Mouse (Mus musculus) small intestine, adult 2 months (tissue): ENCODE measurements around the gene Med17. TPM values are rescaled to one million over a fixed set of nuclear protein-coding genes. Genes with fewer than 3 reads are reported as not detected.
"Not testable (repeated sequence)": the region's sequence is repeated elsewhere in the genome, so short reads cannot be mapped to it uniquely, and the experiment has no call there.

ENCODE experiments used
- H3K27ac ChIP-seq: fragments of 200-500 bp; 2 replicates; pipeline ENCODE4 v1.5.1; 2012; ENCODE audit warnings: low read depth, low read length, control low read depth, inconsistent platforms; ENCODE audit not compliant: insufficient read depth
- H3K27me3 ChIP-seq: fragments of 200-500 bp; 2 replicates; pipeline ENCODE4 v1.6.1; 2012; ENCODE audit warnings: mild to moderate bottlenecking, moderate library complexity, low read length, inconsistent platforms; ENCODE audit not compliant: control insufficient read depth, insufficient read depth
- H3K36me3 ChIP-seq: fragments of 200-500 bp; 2 replicates; pipeline ENCODE4 v1.6.1; 2012; ENCODE audit warnings: mild to moderate bottlenecking, low read length, control low read depth, inconsistent platforms; ENCODE audit not compliant: control insufficient read depth, insufficient read depth
- H3K4me1 ChIP-seq: fragments of 200-500 bp; 2 replicates; pipeline ENCODE4 v1.6.1; 2012; ENCODE audit warnings: low read length, inconsistent platforms, mixed read lengths; ENCODE audit not compliant: control insufficient read depth, insufficient read depth, insufficient read length
- H3K4me3 ChIP-seq: fragments of 200-500 bp; 2 replicates; pipeline ENCODE4 v1.5.1; 2012; ENCODE audit warnings: low read depth, mild to moderate bottlenecking, control low read depth, inconsistent platforms, low read length, moderate library complexity
- CTCF ChIP-seq: fragments of 200-500 bp; IDR thresholded peaks from 2 replicates; pipeline ENCODE4 v1.5.1; 2012; ENCODE audit warnings: low read depth, mild to moderate bottlenecking, control low read depth, inconsistent platforms, low read length, moderate library complexity, mixed read lengths; ENCODE audit not compliant: insufficient replicate concordance, insufficient read length; ENCODE audit errors: extremely low read depth
- POLR2A ChIP-seq: fragments of 200-500 bp; IDR thresholded peaks from 2 replicates; pipeline ENCODE4 v1.6.1; 2012; ENCODE audit warnings: low read depth, mild to moderate bottlenecking, control low read depth, inconsistent platforms, low read length, moderate library complexity
- WGBS: fragments of 180-500 bp; shearing (Covaris S2); methylation state at CpG from one replicate; pipeline ENCODE4 v1.1.7; 2018; 5-methylcytosine and 5-hydroxymethylcytosine counted together
- polyA plus RNA-seq: library from polyadenylated mRNA; depleted of rRNA; stranded (reverse); fragments of >200 nt; gene quantifications from 2 replicates; pipeline ENCODE4 v1.2.3, GENCODE M21; 2012; rRNA removed

Gene Med17
- polyA plus RNA-seq: 13.7 and 22.5 TPM in 2 replicates

DNA sequence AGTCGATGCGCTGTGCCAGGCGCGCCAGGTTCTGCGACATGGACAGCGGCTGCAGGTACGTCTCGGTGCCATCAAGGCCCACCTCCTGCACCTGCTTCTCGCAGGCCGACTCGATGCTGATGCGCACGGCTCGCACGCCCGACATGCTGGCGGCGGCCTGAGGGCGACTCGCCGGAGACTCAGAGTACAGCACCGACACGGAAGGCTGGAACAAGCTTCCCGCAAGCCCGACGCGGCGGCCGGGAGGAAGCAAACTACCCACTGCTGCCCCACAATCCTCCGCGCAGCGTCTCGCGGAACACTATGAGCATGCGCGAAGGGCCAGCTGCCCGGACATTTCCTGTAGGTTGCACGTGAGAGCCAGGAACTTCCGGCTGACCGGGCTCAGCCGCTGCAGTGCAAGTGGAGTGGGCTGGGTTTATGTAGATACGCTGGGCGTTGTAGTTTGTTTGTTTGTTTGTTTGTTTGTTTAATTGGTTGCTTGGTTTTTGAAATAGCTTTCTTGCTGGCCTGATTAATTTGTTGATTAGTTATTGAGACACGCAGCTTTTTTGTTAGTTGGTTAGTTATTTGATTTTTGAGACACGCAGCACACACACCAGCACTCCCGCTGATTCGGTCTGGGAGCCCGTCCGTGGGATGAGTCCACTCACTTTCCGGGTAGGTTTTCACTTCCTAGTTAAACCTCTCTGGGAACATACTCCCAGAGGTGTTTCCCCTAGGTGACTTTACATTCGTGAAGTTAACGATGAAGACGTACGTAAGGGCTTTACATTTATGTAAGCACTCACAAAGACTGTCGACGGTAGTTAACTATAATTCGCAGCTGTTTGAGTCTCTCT lies at the start of gene Med17:
Gene Med17 (minus strand): TSS at position 283 of the 842 bp plus-strand sequence.
- TF ChIP-seq CTCF (no peak), POLR2A (peak; percentile 80)
- peaks cover 13% of the 10 kb centered on the region for H3K36me3 ChIP-seq
- H3K4me1 ChIP-seq: peaks cover 6% of the 10 kb centered on the region; the same call in 1 of the 2 replicates
- WGBS: under 1% methylated on average over 57 of the region's 57 CpGs
- peak within 1 kb of the TSS; percentile 77 for H3K4me3 ChIP-seq
- no peaks in the 10 kb centered on the region for H3K27me3 ChIP-seq
- peak within 1 kb of the TSS; percentile 77 for H3K27ac ChIP-seq

DNA sequence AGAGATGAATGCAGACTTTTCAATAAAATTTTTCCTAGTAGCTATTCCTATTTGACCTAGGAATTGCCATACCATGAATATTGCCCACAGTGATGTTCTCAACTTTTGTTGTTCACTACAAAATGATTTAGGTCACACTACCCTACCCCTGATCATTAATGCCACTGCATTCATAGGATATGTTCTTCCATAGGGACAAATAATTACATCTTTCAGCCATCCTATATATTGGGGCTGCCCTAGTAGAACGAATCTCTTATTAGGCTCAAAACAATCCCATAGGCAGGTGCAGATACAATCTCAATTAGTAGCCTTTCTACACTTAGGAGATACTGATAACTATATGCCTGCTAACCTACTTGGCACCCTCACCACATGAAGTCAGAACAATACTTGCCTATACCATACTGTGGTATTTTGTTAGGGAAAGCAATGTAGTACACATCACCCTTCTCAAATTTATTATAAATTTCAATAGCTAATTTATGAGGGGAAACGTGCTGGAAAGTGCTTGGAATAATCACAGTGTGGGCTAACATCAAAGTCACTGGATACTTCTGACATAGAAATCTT lies 38.5 kb upstream of the Med17 start:
- no peak for TF ChIP-seq CTCF
- TF ChIP-seq POLR2A: no peak
- Histone ChIP-seq H3K4me3 (no peak overlapping the region), H3K27ac (no peak overlapping the region), H3K27me3 (no peaks in the 10 kb centered on the region), H3K36me3 (peaks cover 44% of the 10 kb centered on the region), H3K4me1 (no peaks in the 10 kb centered on the region)
- WGBS: 63% methylated on average over 2 of the region's 2 CpGs

DNA sequence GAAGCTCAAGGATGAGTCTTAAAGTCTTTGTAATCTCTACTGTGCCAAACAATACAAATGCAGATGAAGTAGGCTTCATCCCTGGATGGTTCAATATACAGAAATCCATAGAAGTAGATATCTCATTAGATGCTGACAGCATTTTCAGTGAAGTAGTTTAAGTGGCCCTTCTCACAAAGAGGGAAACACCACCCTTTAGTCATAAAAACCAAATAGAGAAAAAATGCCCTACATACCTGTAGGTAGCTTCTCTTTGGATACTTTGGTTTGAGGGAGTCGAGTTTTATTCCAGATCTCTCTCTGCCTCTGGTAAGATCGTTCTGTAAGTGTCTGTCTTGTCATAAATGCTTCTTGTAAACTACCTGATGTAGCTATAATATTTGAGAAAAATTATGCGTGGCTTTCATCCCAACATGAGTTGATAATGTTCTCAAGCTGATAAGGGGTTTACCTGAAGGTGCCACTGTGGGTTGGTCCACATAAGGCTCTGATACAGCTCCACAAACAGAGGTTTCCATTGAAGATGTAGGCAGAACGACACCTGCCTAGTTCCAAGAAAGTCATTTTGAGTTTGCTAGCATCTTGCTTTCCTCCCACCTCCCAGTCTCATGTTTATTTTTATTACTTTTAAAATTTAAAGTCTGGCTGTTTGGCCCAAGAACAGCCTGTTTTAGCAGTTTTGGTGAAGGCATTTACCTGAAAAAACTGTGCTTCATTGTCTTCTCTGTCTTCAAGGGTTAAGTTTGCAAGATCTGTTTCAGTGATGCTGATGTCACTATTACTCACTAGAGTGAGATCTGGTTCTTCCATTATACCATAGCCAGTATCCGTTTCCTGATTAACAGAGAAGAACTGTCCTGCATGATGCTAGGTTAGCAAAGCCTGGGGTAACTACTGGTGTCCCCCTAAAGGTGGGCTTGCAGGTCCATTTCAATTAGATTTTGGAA lies 37.8 kb upstream of the Med17 start:
- TF ChIP-seq POLR2A (no peak), CTCF (no peak)
- peaks cover 43% of the 10 kb centered on the region for H3K36me3 ChIP-seq
- no peak overlapping the region for H3K27ac ChIP-seq
- WGBS: 47% methylated on average over 5 of the region's 5 CpGs
- H3K4me1 ChIP-seq: no peaks in the 10 kb centered on the region
- no peaks in the 10 kb centered on the region for H3K27me3 ChIP-seq
- H3K4me3 ChIP-seq: no peak overlapping the region

DNA sequence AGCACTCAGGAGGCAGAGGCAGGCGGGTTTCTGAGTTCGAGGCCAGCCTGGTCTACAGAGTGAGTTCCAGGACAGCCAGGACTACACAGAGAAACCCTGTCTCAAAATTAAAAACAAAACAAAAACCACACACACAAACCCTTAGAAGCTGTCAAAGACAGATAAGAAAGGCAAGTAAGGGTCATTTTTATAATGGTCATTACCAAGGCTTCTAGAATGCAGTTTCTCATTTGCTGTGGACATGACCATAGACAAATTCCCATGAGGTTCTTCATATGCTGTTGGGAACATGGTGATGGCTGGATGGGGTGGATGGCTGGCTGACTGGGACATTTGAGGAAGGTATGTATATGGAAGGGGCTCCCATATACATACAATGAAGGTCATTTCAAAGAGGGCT lies 36.6 kb upstream of the Med17 start:
- H3K36me3 ChIP-seq: peaks cover 45% of the 10 kb centered on the region
- not testable (repeated sequence) for H3K27ac ChIP-seq, H3K4me3 ChIP-seq, H3K27me3 ChIP-seq, H3K4me1 ChIP-seq
- 91% methylated on average over 2 of the region's 2 CpGs for WGBS

DNA sequence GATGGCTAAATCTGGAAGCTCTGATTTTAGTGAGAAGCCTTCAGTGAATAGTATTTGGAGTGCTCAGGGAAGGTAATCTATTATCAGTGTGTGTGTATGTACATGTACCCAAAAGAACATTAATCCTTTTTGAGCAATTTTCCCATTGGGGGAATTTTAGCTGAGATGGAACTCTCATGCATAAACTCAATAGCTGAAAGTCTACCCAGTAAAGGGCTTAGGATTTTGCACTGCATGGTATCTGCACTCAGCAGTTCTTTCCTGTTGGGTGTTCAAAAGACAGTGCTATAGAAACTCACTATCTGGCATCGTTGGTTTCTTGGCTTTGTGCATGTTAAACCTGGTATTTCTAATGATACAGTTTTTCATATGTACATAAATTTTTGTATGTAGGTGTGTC lies 34.9 kb upstream of the Med17 start:
- no peaks in the 10 kb centered on the region for H3K27me3 ChIP-seq
- WGBS: 92% methylated on average over 1 of the region's 1 CpGs
- H3K36me3 ChIP-seq: peaks cover 57% of the 10 kb centered on the region
- H3K27ac ChIP-seq: no peak overlapping the region
- H3K4me1 ChIP-seq: no peaks in the 10 kb centered on the region
- H3K4me3 ChIP-seq: no peak overlapping the region
- TF ChIP-seq CTCF: no peak
- no peak for TF ChIP-seq POLR2A

DNA sequence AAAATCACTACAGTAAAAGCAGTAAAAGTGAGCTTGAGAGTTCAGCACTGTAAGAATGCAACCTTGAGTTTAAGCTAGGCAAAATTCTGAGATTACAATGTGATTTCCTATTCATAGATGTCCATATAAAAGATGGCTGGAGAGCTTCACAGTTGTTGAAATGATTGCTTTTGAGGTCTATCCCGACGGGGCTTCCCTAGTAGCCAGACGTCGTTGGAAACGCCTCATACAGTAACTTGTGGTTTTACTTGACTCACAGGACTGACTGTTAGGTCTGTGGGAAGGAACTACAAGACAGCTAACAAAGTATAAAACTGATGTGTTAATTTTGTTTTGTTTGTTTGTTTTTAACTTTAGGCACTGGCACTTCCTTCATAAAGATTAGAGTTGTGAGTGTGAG lies 33.9 kb upstream of the Med17 start:
- H3K36me3 ChIP-seq: peaks cover 65% of the 10 kb centered on the region
- TF ChIP-seq CTCF (no peak), POLR2A (no peak)
- WGBS: 80% methylated on average over 5 of the region's 5 CpGs
- H3K4me3 ChIP-seq: no peak overlapping the region
- H3K27me3 ChIP-seq: no peaks in the 10 kb centered on the region
- H3K27ac ChIP-seq: no peak overlapping the region
- peaks cover 2% of the 10 kb centered on the region; the same call in 1 of the 2 replicates for H3K4me1 ChIP-seq
